Mouse (Mus musculus): ENCODE data around the gene Daam1. TPM values are rescaled to one million over a fixed set of nuclear protein-coding genes. Genes with fewer than 3 reads are reported as not detected.

The Daam1 gene
- total RNA-seq, 1 experiment from 2014 or later: 20.0 TPM

- no peak for ATAC-seq (replicated peaks; ENCODE audit: low read depth, poor library complexity, severe bottlenecking)
Observed at GRCm38 (mm10) chr12:71954180-71954935, 123.5 kb downstream of the Daam1 start.

GRCm38 (mm10) chr12:71956980-71957379, 126.1 kb downstream of the Daam1 start:
- no peak for ATAC-seq (replicated peaks; ENCODE audit: low read depth, poor library complexity, severe bottlenecking)

GRCm38 (mm10) chr12:71957496-71957895, 126.6 kb downstream of the Daam1 start:
- no peak for ATAC-seq (replicated peaks; ENCODE audit: low read depth, poor library complexity, severe bottlenecking)

- ATAC-seq (replicated peaks; ENCODE audit: low read depth, poor library complexity, severe bottlenecking): no peak
Observed at GRCm38 (mm10) chr12:71959351-71959991, 128.6 kb downstream of the Daam1 start.

GRCm38 (mm10) chr12:71961671-71962070, 130.8 kb downstream of the Daam1 start:
- no peak for ATAC-seq (replicated peaks; ENCODE audit: low read depth, poor library complexity, severe bottlenecking)

GRCm38 (mm10) chr12:71962616-71963015, 131.7 kb downstream of the Daam1 start:
- ATAC-seq (replicated peaks; ENCODE audit: low read depth, poor library complexity, severe bottlenecking): no peak

GRCm38 (mm10) chr12:71968592-71968991, 137.7 kb downstream of the Daam1 start:
- ATAC-seq (replicated peaks; ENCODE audit: low read depth, poor library complexity, severe bottlenecking): peak; percentile 25

- no peak for ATAC-seq (replicated peaks; ENCODE audit: low read depth, poor library complexity, severe bottlenecking)
Observed at GRCm38 (mm10) chr12:71969022-71969421, 138.1 kb downstream of the Daam1 start.

GRCm38 (mm10) chr12:71969439-71969838, 138.6 kb downstream of the Daam1 start:
- no peak for ATAC-seq (replicated peaks; ENCODE audit: low read depth, poor library complexity, severe bottlenecking)

- ATAC-seq (replicated peaks; ENCODE audit: low read depth, poor library complexity, severe bottlenecking): no peak
Observed at GRCm38 (mm10) chr12:71969941-71970629, 139.2 kb downstream of the Daam1 start.

- no peak for ATAC-seq (replicated peaks; ENCODE audit: low read depth, poor library complexity, severe bottlenecking)
Observed at GRCm38 (mm10) chr12:71970791-71971654, 140.1 kb downstream of the Daam1 start.

- no peak for ATAC-seq (replicated peaks; ENCODE audit: low read depth, poor library complexity, severe bottlenecking)
Observed at GRCm38 (mm10) chr12:71972126-71972525, 141.2 kb downstream of the Daam1 start.

- no peak for ATAC-seq (replicated peaks; ENCODE audit: low read depth, poor library complexity, severe bottlenecking)
Observed at GRCm38 (mm10) chr12:71972619-71973266, 141.9 kb downstream of the Daam1 start.

- no peak for ATAC-seq (replicated peaks; ENCODE audit: low read depth, poor library complexity, severe bottlenecking)
Observed at GRCm38 (mm10) chr12:71973577-71973976, 142.7 kb downstream of the Daam1 start.

- no peak for ATAC-seq (replicated peaks; ENCODE audit: low read depth, poor library complexity, severe bottlenecking)
Observed at GRCm38 (mm10) chr12:71975626-71976025, 144.7 kb downstream of the Daam1 start.

- no peak for ATAC-seq (replicated peaks; ENCODE audit: low read depth, poor library complexity, severe bottlenecking)
Observed at GRCm38 (mm10) chr12:71976361-71976960, 145.6 kb downstream of the Daam1 start.

GRCm38 (mm10) chr12:71977364-71977763, 146.5 kb downstream of the Daam1 start:
- no peak for ATAC-seq (replicated peaks; ENCODE audit: low read depth, poor library complexity, severe bottlenecking)

GRCm38 (mm10) chr12:71978513-71979352, 147.9 kb downstream of the Daam1 start:
- peak; percentile 86 for ATAC-seq (replicated peaks; ENCODE audit: low read depth, poor library complexity, severe bottlenecking)

All from common myeloid progenitor, adult 5-6 weeks (primary cell).